Mouse (Mus musculus) lung, embryonic 15.5 days (tissue): ENCODE results near the gene 1110004F10Rik. TPM values are rescaled to one million over a fixed set of nuclear protein-coding genes. Genes with fewer than 3 reads are reported as not detected.
"Not testable (repeated sequence)": the region's sequence is repeated elsewhere in the genome, so short reads cannot be mapped to it uniquely, and the experiment has no call there.

Source experiments
- ATAC-seq: fragments of 200-750 bp; cut with Nextera tagmentation; 2 replicates; pipeline ENCODE4 v1.8.0; 2017; ENCODE audit warnings: moderate number of reproducible peaks, borderline replicate concordance; ENCODE audit not compliant: low FRiP score, low TSS enrichment; ENCODE audit errors: extremely low read depth
- H3K27ac ChIP-seq: fragments of 300-500 bp; sonication (generic); 2 replicates; pipeline ENCODE4 v1.5.1; 2015; ENCODE audit warnings: moderate library complexity, mild to moderate bottlenecking, inconsistent platforms
- H3K27me3 ChIP-seq: fragments of 300-500 bp; sonication (generic); 2 replicates; pipeline ENCODE4 v1.6.1; 2015; ENCODE audit warnings: inconsistent platforms
- H3K36me3 ChIP-seq: fragments of 300-500 bp; sonication (generic); 2 replicates; pipeline ENCODE4 v1.6.1; 2015; ENCODE audit warnings: inconsistent platforms
- H3K4me1 ChIP-seq: fragments of 300-500 bp; sonication (generic); 2 replicates; pipeline ENCODE4 v1.6.1; 2015; ENCODE audit warnings: inconsistent platforms
- H3K4me2 ChIP-seq: fragments of 300-500 bp; sonication (generic); 2 replicates; pipeline ENCODE4 v1.6.1; 2015; ENCODE audit warnings: inconsistent platforms, mild to moderate bottlenecking, moderate library complexity
- H3K4me3 ChIP-seq: fragments of 300-500 bp; sonication (generic); 2 replicates; pipeline ENCODE4 v1.5.1; 2015; ENCODE audit warnings: mild to moderate bottlenecking, inconsistent platforms
- H3K9ac ChIP-seq: fragments of 300-500 bp; sonication (generic); 2 replicates; pipeline ENCODE4 v1.6.1; 2015; ENCODE audit warnings: inconsistent platforms
- H3K9me3 ChIP-seq: fragments of 300-500 bp; sonication (generic); 2 replicates; pipeline ENCODE4 v1.6.1; 2016; ENCODE audit warnings: inconsistent platforms
- WGBS: fragments of 180-500 bp; shearing (Covaris S2); methylation state at CpG from one replicate; pipeline ENCODE4 v1.1.7; 2015; 5-methylcytosine and 5-hydroxymethylcytosine counted together
- polyA plus RNA-seq: library from polyadenylated mRNA; unstranded; fragments of >200 nt; fragmentation: Nextera tagmentation; extraction: Ambion mirVana; gene quantifications from 2 replicates; pipeline ENCODE4 v1.2.1, GENCODE M21; 2015

Gene 1110004F10Rik
- polyA plus RNA-seq, 1 experiment from 2014 or later = 260 TPM

GRCm38 (mm10) chr7:116036591-116037555 is 2.3 kb upstream of the 1110004F10Rik start:
- Histone ChIP-seq H3K27ac (no peak overlapping the region), H3K4me3 (no peak overlapping the region), H3K4me1 (peaks cover 34% of the 10 kb centered on the region), H3K4me2 (no peak overlapping the region), H3K9me3 (no peaks in the 10 kb centered on the region), H3K27me3 (peaks cover 61% of the 10 kb centered on the region), H3K9ac (no peak overlapping the region), H3K36me3 (no peaks in the 10 kb centered on the region)
- 50% methylated on average over 18 of the region's 18 CpGs for WGBS
- ATAC-seq = no peak

GRCm38 (mm10) chr7:116038024-116038423 is 1.2 kb upstream of the 1110004F10Rik start:
- H3K4me2 ChIP-seq = peak overlapping the region; percentile 97
- H3K4me3 ChIP-seq = peak overlapping the region; percentile 48
- H3K27ac ChIP-seq = no peak overlapping the region
- H3K36me3 ChIP-seq = no peaks in the 10 kb centered on the region
- no peak for ATAC-seq
- peaks cover 61% of the 10 kb centered on the region for H3K27me3 ChIP-seq
- WGBS = 3% methylated on average over 13 of the region's 13 CpGs
- no peak overlapping the region for H3K9ac ChIP-seq
- peaks cover 34% of the 10 kb centered on the region for H3K4me1 ChIP-seq
- H3K9me3 ChIP-seq = no peaks in the 10 kb centered on the region

DNA sequence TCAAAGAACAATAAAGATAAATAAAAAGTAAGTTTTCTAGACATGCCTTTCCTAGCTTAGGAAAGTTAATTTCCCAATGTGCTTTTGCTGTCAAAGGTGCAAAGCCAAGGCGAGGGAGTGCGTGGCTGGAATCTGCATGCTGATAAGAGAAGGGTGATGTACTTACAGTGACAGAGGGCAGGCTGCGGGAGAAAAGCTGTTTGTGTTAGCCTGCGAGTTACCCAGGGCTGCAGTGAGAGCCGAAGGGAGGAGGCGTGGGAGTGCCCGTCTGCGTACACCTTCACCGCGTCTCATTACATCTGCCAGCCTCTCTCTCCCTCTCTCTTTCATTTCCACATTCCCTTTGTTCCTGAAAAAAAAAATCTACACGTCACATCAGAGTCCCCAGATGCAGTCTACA is 686 bp upstream of the 1110004F10Rik start, which contains the start of gene Sox6:
Gene Sox6, minus strand, starts transcription at position 286 of the 400 bp plus-strand sequence.
- Histone ChIP-seq H3K4me2 (peak within 1 kb of the TSS; percentile 97), H3K27me3 (peaks cover 60% of the 10 kb centered on the region), H3K9me3 (no peaks in the 10 kb centered on the region), H3K36me3 (no peaks in the 10 kb centered on the region), H3K4me1 (peaks cover 33% of the 10 kb centered on the region), H3K27ac (no peak within 1 kb of the TSS), H3K4me3 (peak within 1 kb of the TSS; percentile 48), H3K9ac (peak within 1 kb of the TSS; percentile 32; the same call in 1 of the 2 replicates)
- ATAC-seq = no peak
- WGBS = 3% methylated on average over 11 of the region's 11 CpGs

- H3K27me3 ChIP-seq = peaks cover 48% of the 10 kb centered on the region
Measured at GRCm38 (mm10) chr7:116039538-116040466, 605 bp downstream of the 1110004F10Rik start.

GRCm38 (mm10) chr7:116040470-116041019 is 1.3 kb downstream of the 1110004F10Rik start:
- no peak overlapping the region for H3K27ac ChIP-seq
- ATAC-seq = no peak
- H3K9ac ChIP-seq = no peak overlapping the region
- H3K36me3 ChIP-seq = no peaks in the 10 kb centered on the region
- H3K4me1 ChIP-seq = peaks cover 17% of the 10 kb centered on the region
- H3K9me3 ChIP-seq = no peaks in the 10 kb centered on the region
- peak overlapping the region; percentile 97 for H3K4me2 ChIP-seq
- peaks cover 40% of the 10 kb centered on the region for H3K27me3 ChIP-seq
- 28% methylated on average over 15 of the region's 15 CpGs for WGBS
- H3K4me3 ChIP-seq = peak overlapping the region; percentile 48

More at GRCm38 (mm10) chr7:116039538-116040466, 605 bp downstream of the 1110004F10Rik start:
- Histone ChIP-seq H3K36me3 (no peaks in the 10 kb centered on the region), H3K9ac (peak overlapping the region; percentile 32), H3K4me3 (peak overlapping the region; percentile 48), H3K4me1 (peaks cover 20% of the 10 kb centered on the region), H3K4me2 (peak overlapping the region; percentile 97), H3K9me3 (no peaks in the 10 kb centered on the region), H3K27ac (no peak overlapping the region)
- ATAC-seq = peak; percentile 77
- under 1% methylated on average over 48 of the region's 48 CpGs for WGBS

DNA sequence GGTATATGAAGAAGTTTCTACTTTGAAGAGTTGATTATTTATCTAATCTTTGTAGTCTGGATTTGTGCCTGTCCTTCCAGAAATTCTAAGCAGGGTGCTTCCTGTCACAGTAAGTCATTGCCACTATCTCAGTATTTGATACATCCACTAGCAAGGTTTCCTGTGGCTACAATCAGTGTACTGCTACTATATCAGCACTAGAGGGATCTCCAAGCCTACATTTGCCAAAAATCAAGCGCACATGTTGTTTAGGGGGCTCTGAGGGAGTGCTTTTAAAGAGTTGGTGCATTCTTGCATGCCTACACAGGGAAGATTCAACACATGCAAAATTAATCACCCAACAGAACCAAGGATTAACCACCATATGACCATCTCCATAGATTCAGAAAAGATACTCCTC is 21.5 kb downstream of the 1110004F10Rik start:
- Histone ChIP-seq H3K9me3 (no peaks in the 10 kb centered on the region), H3K9ac (no peak overlapping the region)
- ATAC-seq = no peak

DNA sequence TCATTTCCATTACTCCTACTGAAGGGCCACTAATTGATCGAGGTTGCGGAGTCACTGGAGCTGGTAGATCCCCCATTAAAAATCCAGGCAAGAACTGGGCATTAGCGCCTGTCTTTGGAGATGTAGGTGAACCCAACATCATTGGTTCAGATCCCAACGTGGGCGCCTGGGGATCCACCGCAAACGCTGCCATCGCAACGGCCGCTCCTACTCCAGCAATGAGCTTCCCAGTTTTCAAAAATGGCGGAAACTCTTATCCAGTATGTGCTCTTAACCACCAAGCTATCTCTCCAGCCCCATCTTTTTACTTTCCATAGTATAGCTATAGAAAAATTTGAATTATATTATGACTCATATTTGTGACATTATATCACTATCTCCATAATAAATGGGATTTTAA is 45.2 kb downstream of the 1110004F10Rik start, which contains the start of gene Gm4353:
Gene Gm4353, minus strand, starts transcription at position 270 of the 400 bp plus-strand sequence.
- not testable (repeated sequence) for H3K9ac ChIP-seq, H3K27ac ChIP-seq, H3K9me3 ChIP-seq, ATAC-seq, H3K27me3 ChIP-seq, H3K4me3 ChIP-seq, H3K4me1 ChIP-seq, H3K4me2 ChIP-seq, H3K36me3 ChIP-seq
- WGBS = 96% methylated on average over 11 of the region's 11 CpGs

More for the DNA sequence above, 21.5 kb downstream of the 1110004F10Rik start:
- WGBS = 44% methylated on average over 1 of the region's 1 CpGs
- no peak overlapping the region for H3K4me2 ChIP-seq
- H3K36me3 ChIP-seq = no peaks in the 10 kb centered on the region
- no peak overlapping the region for H3K4me3 ChIP-seq
- H3K27ac ChIP-seq = no peak overlapping the region
- H3K4me1 ChIP-seq = no peaks in the 10 kb centered on the region
- no peaks in the 10 kb centered on the region for H3K27me3 ChIP-seq

DNA sequence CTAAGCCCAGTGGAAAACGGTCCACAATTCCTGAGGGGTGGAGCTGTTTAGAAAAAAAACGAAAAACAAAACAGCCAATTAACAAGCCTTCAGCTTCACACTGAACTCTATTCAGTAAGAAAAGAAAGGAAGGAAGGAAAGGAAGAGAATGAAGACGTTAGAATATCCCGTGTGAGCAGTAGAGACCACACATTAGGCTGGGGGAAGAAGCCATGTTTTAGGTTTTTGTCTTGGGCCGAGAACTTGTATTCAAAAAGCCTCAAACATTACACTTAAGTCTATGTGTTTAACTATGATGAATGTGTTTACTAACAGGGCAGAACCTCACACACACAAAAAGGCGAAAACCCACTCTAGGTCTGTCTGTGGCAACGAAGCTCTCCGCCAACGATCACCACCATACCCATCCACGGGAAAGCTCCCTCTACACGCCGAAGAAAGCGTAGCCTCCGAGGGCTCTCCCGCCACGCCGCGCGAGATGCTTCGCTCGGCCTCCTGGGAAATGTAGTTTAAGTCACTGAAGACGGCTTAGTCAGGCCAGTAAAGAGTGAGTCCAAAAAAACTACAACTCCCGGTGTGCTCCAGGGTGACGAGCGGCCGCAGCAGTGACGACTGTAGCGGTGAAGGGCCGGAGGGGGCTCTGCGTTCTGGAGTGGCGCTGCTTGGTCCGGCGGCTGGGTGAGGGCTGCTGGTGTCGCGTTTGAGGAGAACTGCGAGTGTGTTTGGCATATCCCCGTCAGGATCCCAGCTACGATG is 53.7 kb downstream of the 1110004F10Rik start:
- Histone ChIP-seq H3K27ac (peak overlapping the region; percentile 88), H3K27me3 (no peaks in the 10 kb centered on the region), H3K4me2 (peak overlapping the region; percentile 64), H3K4me1 (peaks cover 21% of the 10 kb centered on the region), H3K36me3 (no peaks in the 10 kb centered on the region), H3K9ac (peak overlapping the region; percentile 79), H3K9me3 (no peaks in the 10 kb centered on the region), H3K4me3 (peak overlapping the region; percentile 62)
- WGBS = under 1% methylated on average over 38 of the region's 38 CpGs
- ATAC-seq = peak; percentile 100

- Histone ChIP-seq H3K9ac (peak overlapping the region; percentile 79), H3K9me3 (no peaks in the 10 kb centered on the region), H3K27me3 (no peaks in the 10 kb centered on the region), H3K4me3 (peak overlapping the region; percentile 62), H3K4me2 (peak overlapping the region; percentile 64), H3K27ac (peak overlapping the region; percentile 88), H3K36me3 (no peaks in the 10 kb centered on the region), H3K4me1 (peaks cover 21% of the 10 kb centered on the region)
- ATAC-seq = peak; percentile 86
- WGBS = under 1% methylated on average over 19 of the region's 19 CpGs
Measured at GRCm38 (mm10) chr7:116093466-116093850, 54.3 kb downstream of the 1110004F10Rik start.

GRCm38 (mm10) chr7:116099952-116100528 is 60.8 kb downstream of the 1110004F10Rik start:
- Histone ChIP-seq H3K4me3 (no peak overlapping the region), H3K36me3 (peaks cover 31% of the 10 kb centered on the region), H3K4me2 (no peak overlapping the region), H3K4me1 (peaks cover 8% of the 10 kb centered on the region; the same call in 1 of the 2 replicates), H3K27ac (no peak overlapping the region), H3K9me3 (no peaks in the 10 kb centered on the region), H3K27me3 (no peaks in the 10 kb centered on the region), H3K9ac (no peak overlapping the region)
- ATAC-seq = no peak
- WGBS = 89% methylated on average over 7 of the region's 7 CpGs
